Mouse (Mus musculus) kidney, embryonic 14.5 days (tissue): ENCODE measurements around the gene Ap1b1. TPM values are rescaled to one million over a fixed set of nuclear protein-coding genes. Genes with fewer than 3 reads are reported as not detected.

Experiments used
- ATAC-seq: fragments of 200-750 bp; cut with Nextera tagmentation; 2 replicates; pipeline ENCODE4 v1.8.0; 2017; ENCODE audit warnings: moderate number of reproducible peaks, mild to moderate bottlenecking, moderate TSS enrichment, moderate library complexity; ENCODE audit not compliant: low FRiP score, low TSS enrichment
- H3K27ac ChIP-seq: fragments of 300-500 bp; sonication (generic); 2 replicates; pipeline ENCODE4 v1.5.1; 2014; ENCODE audit warnings: low read depth, mild to moderate bottlenecking, low read length, moderate library complexity, mixed read lengths
- H3K27me3 ChIP-seq: fragments of 300-500 bp; sonication (generic); 2 replicates; pipeline ENCODE4 v1.6.1; 2014; ENCODE audit warnings: mild to moderate bottlenecking, low read length; ENCODE audit not compliant: control insufficient read depth, insufficient read depth
- H3K36me3 ChIP-seq: fragments of 300-500 bp; sonication (generic); 2 replicates; pipeline ENCODE4 v1.6.1; 2014; ENCODE audit warnings: low read length, mixed read lengths; ENCODE audit not compliant: control insufficient read depth, insufficient read depth
- H3K4me1 ChIP-seq: fragments of 300-500 bp; sonication (generic); 2 replicates; pipeline ENCODE4 v1.6.1; 2014; ENCODE audit warnings: low read length, mixed read lengths; ENCODE audit not compliant: control insufficient read depth, insufficient read depth
- H3K4me2 ChIP-seq: fragments of 300-500 bp; sonication (generic); replicated peaks from 2 replicates; pipeline ENCODE4 v1.6.1; 2014; ENCODE audit warnings: low read depth, mild to moderate bottlenecking, low read length
- H3K4me3 ChIP-seq: fragments of 300-500 bp; sonication (generic); 2 replicates; pipeline ENCODE4 v1.5.1; 2014; ENCODE audit warnings: mild to moderate bottlenecking, low read length
- H3K9ac ChIP-seq: fragments of 300-500 bp; sonication (generic); 2 replicates; pipeline ENCODE4 v1.6.1; 2014; ENCODE audit warnings: low read depth, mild to moderate bottlenecking, low read length, moderate library complexity
- H3K9me3 ChIP-seq: fragments of 300-500 bp; sonication (generic); 2 replicates; pipeline ENCODE4 v1.6.1; 2016; ENCODE audit warnings: low read length; ENCODE audit not compliant: control insufficient read depth
- WGBS: fragments of 180-500 bp; shearing (Covaris S2); extraction: QIAGEN DNeasy Blood & Tissue Kit; methylation state at CpG from one replicate; pipeline ENCODE4 v1.1.7; 2014; 5-methylcytosine and 5-hydroxymethylcytosine counted together
- polyA plus RNA-seq: library from polyadenylated mRNA; unstranded; fragments of >200 nt; fragmentation: Nextera tagmentation; extraction: Ambion mirVana; gene quantifications from 2 replicates; pipeline ENCODE4 v1.2.1, GENCODE M21; 2014

The Ap1b1 gene
- polyA plus RNA-seq, 1 experiment from 2014 or later = 62.6 TPM

- H3K4me3 ChIP-seq = no peak overlapping the region
- H3K4me1 ChIP-seq = peaks cover 14% of the 10 kb centered on the region
- ATAC-seq = no peak
- H3K9ac ChIP-seq = no peak overlapping the region
- no peak overlapping the region for H3K27ac ChIP-seq
- no peaks in the 10 kb centered on the region for H3K36me3 ChIP-seq
- no peak overlapping the region for H3K4me2 ChIP-seq
- 76% methylated on average over 10 of the region's 10 CpGs for WGBS
- H3K9me3 ChIP-seq = no peaks in the 10 kb centered on the region
- H3K27me3 ChIP-seq = peaks cover 7% of the 10 kb centered on the region
Observed at GRCm38 (mm10) chr11:5052200-5052854, 65.7 kb downstream of the Ap1b1 start.

GRCm38 (mm10) chr11:5054151-5054550 is 67.5 kb downstream of the Ap1b1 start:
- H3K4me3 ChIP-seq = no peak overlapping the region
- H3K36me3 ChIP-seq = no peaks in the 10 kb centered on the region
- H3K9me3 ChIP-seq = no peaks in the 10 kb centered on the region
- H3K27me3 ChIP-seq = peaks cover 22% of the 10 kb centered on the region
- WGBS = 85% methylated on average over 14 of the region's 14 CpGs
- H3K9ac ChIP-seq = no peak overlapping the region
- no peak overlapping the region for H3K27ac ChIP-seq
- ATAC-seq = no peak
- H3K4me2 ChIP-seq = no peak overlapping the region
- H3K4me1 ChIP-seq = peaks cover 23% of the 10 kb centered on the region

GRCm38 (mm10) chr11:5054874-5055273 is 68.2 kb downstream of the Ap1b1 start:
- ATAC-seq = no peak
- 73% methylated on average over 6 of the region's 6 CpGs for WGBS
- Histone ChIP-seq H3K9ac (no peak overlapping the region), H3K4me1 (peaks cover 23% of the 10 kb centered on the region), H3K27ac (no peak overlapping the region), H3K4me2 (no peak overlapping the region), H3K4me3 (no peak overlapping the region), H3K9me3 (no peaks in the 10 kb centered on the region), H3K36me3 (no peaks in the 10 kb centered on the region), H3K27me3 (peaks cover 29% of the 10 kb centered on the region)

GRCm38 (mm10) chr11:5055945-5056938 is 69.6 kb downstream of the Ap1b1 start:
- Histone ChIP-seq H3K4me1 (peaks cover 26% of the 10 kb centered on the region), H3K4me3 (no peak overlapping the region), H3K27ac (peak overlapping the region; percentile 6; the same call in 1 of the 2 replicates), H3K9me3 (no peaks in the 10 kb centered on the region), H3K36me3 (no peaks in the 10 kb centered on the region; the same call in 1 of the 2 replicates), H3K27me3 (peaks cover 43% of the 10 kb centered on the region), H3K4me2 (no peak overlapping the region), H3K9ac (0 out of 2 replicates have a peak overlapping the region, but pooled peaks have one; percentile 18)
- no peak for ATAC-seq
- WGBS = 32% methylated on average over 23 of the region's 23 CpGs

GRCm38 (mm10) chr11:5057064-5057463 is 70.4 kb downstream of the Ap1b1 start:
- H3K36me3 ChIP-seq = no peaks in the 10 kb centered on the region; the same call in 1 of the 2 replicates
- no peak overlapping the region for H3K9ac ChIP-seq
- no peak for ATAC-seq
- H3K4me1 ChIP-seq = peaks cover 32% of the 10 kb centered on the region
- peaks cover 46% of the 10 kb centered on the region for H3K27me3 ChIP-seq
- 58% methylated on average over 8 of the region's 8 CpGs for WGBS
- no peaks in the 10 kb centered on the region for H3K9me3 ChIP-seq
- no peak overlapping the region; the same call in 1 of the 2 replicates for H3K4me2 ChIP-seq
- 0 out of 2 replicates have a peak overlapping the region, but pooled peaks have one; percentile 17 for H3K27ac ChIP-seq
- H3K4me3 ChIP-seq = no peak overlapping the region

- peak overlapping the region; percentile 97 for H3K4me2 ChIP-seq
- H3K27ac ChIP-seq = no peak overlapping the region
- H3K27me3 ChIP-seq = peaks cover 50% of the 10 kb centered on the region
- WGBS = 13% methylated on average over 8 of the region's 8 CpGs
- H3K36me3 ChIP-seq = no peaks in the 10 kb centered on the region; the same call in 1 of the 2 replicates
- peak overlapping the region; percentile 58; the same call in 1 of the 2 replicates for H3K9ac ChIP-seq
- no peak; the same call in 1 of the 2 replicates for ATAC-seq
- no peaks in the 10 kb centered on the region for H3K9me3 ChIP-seq
- peaks cover 36% of the 10 kb centered on the region for H3K4me1 ChIP-seq
- H3K4me3 ChIP-seq = peak overlapping the region; percentile 54
Observed at GRCm38 (mm10) chr11:5057541-5057855, 70.9 kb downstream of the Ap1b1 start.

- peaks cover 41% of the 10 kb centered on the region for H3K4me1 ChIP-seq
Observed at GRCm38 (mm10) chr11:5057856-5058641, 71.4 kb downstream of the Ap1b1 start, which contains the start of gene Rasl10a. Gene Rasl10a, plus strand, starts transcription at chr11:5058128.

GRCm38 (mm10) chr11:5058783-5059182 is 72.2 kb downstream of the Ap1b1 start:
- Histone ChIP-seq H3K27ac (no peak overlapping the region), H3K27me3 (peaks cover 62% of the 10 kb centered on the region), H3K9me3 (no peaks in the 10 kb centered on the region), H3K4me3 (peak overlapping the region; percentile 6; the same call in 1 of the 2 replicates), H3K36me3 (no peaks in the 10 kb centered on the region; the same call in 1 of the 2 replicates), H3K9ac (0 out of 2 replicates have a peak overlapping the region, but pooled peaks have one; percentile 7), H3K4me2 (peak overlapping the region; percentile 8), H3K4me1 (peaks cover 46% of the 10 kb centered on the region)
- ATAC-seq = no peak
- WGBS = 27% methylated on average over 9 of the region's 9 CpGs

More at GRCm38 (mm10) chr11:5057856-5058641, 71.4 kb downstream of the Ap1b1 start, which contains the start of gene Rasl10a:
- Histone ChIP-seq H3K9me3 (no peaks in the 10 kb centered on the region), H3K36me3 (no peaks in the 10 kb centered on the region; the same call in 1 of the 2 replicates), H3K9ac (peak within 1 kb of the TSS; percentile 58), H3K4me2 (peak within 1 kb of the TSS; percentile 97), H3K27me3 (peaks cover 56% of the 10 kb centered on the region), H3K27ac (0 out of 2 replicates have a peak within 1 kb of the TSS, but pooled peaks have one; percentile 17), H3K4me3 (peak within 1 kb of the TSS; percentile 54)
- no peak; the same call in 1 of the 2 replicates for ATAC-seq
- WGBS = 1% methylated on average over 58 of the region's 77 CpGs
